Mouse (Mus musculus) right cerebral cortex, postnatal 10 days (tissue): ENCODE measurements at regions not wholly inside any gene's neighbourhood (a gene's known extent, or its start where the extent isn't known, plus 50 kb on each side); places are given as distances from the start of the nearest gene placed in this dataset.
"Not testable (repeated sequence)": the region's sequence is repeated elsewhere in the genome, so short reads cannot be mapped to it uniquely, and the experiment has no call there.

Source experiments
- DNase-seq, 2 experiments: peaks; one replicate each; pipeline ENCODE4 v3.0.0; 2021; ENCODE audit warnings: low spot score in 2 of 2

DNA sequence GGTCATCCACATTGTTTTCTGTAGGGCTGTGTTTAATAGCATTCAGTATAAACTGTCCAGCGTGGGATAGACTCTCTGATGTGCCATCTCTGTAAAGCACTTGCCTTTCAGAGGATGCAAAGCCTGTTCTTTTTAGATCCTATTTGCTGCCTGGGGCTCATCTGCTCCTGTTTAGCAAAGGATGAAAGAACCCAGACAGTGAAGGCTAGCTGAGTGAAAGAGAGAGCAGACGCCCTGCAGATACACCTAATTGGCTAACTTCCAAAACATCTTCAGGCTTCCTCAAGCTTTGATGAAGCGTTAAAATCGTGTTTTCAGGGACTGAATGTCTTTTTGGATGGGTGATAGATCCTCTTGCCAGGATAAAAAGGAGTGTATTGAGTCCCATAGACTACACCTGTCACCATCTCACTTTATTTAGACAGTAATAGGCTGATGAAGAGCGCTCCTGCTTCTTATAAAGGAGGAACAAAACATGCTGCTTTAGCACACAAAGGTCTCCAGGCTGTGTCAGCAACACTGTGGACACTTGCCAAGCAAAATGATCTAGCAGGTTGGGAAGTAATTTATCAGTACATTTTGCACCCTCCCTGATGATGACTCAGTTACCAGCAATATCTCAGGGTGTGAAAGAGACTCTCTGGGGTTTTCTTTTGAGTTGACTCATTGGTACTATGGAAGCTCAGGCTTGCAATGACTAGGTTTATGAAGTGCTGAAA is 4717.3 kb downstream of the 9330182O14Rik start:
- no peak for DNase-seq

DNA sequence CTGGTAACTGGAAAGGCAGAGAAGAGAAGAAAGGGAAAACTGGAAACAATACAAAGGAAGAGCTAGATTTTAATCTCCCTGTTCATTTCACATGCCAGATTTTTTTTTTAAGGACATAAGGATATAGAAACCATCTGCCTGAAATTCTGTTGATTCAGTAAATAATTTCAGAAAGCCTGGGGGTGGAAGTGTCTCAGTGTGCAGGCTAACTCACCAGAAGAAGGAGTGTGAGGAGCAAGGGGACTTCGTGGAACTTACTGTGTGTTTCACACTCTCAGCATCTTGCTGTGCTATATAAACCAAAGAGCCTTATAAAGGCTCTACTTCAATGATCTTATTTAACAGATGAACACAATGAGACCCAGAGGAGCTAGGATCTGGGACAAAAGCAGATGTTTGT is 4722.9 kb downstream of the 9330182O14Rik start:
- DNase-seq: no peak

DNA sequence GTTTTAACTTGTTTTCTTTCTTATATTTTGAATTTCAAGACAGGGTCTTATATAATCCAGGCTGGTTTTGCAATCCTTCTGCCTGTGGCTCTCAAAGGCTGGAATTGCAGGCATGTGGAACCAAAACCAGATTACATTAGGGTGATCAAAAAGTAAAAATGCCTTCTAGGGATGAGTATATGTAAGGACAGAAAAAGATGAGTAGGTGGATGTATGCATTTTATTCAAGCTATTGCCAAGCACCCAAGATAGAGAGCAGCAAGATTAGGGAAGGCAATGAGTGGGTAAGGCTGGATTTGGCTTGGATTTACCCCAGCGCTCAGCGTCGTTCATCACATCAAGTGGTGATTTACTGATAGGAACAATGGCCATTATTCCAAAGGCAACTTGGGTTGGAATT is 4725.2 kb downstream of the 9330182O14Rik start:
- DNase-seq: no peak

DNA sequence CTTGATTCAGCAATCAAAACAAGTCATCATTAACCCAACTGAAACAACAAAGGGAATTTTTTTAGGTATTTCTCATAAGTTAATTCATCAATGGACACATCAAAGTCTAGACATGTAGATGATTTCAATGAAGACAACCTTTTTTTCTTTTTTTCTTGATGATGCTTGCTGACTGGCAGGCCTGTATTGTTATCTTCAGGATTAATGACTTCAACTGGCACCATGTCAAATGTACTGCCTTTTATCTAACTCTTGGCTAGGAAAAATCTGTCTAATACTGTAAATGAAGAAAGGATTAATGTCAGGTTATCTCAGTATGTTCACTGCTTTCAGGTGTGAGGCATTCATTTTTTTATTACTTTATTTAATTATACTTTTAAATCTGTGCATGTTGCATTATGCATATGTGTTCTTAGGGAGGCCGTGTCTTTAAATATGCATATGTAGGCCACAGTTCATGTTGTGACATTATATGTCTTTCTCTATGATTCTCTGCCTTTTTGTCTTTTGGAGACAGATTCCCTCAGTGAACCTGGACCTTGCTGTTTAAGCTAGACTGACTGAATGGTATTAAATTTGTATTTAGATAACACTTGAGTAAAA is 4726.1 kb downstream of the 9330182O14Rik start:
- no peak for DNase-seq

DNA sequence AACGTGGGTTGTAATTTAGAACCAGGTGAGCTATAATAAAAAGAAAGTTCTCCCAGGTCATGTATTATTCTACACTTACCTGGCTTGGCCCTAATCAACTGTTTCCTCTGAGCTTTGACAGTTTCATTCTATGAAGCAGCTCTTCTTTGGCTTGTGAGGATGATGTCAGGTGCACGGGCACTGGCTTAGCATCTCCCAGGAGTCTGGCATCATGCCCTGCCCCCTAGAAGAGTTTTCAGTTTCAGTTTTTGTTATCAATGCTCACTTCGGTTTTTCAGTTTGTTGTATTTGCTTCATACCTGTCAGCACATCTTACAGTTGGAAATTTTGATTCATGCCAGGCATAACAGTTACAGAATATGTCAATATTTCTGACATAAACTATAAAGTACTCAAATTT is 4734.4 kb downstream of the 9330182O14Rik start:
- no peak for DNase-seq

DNA sequence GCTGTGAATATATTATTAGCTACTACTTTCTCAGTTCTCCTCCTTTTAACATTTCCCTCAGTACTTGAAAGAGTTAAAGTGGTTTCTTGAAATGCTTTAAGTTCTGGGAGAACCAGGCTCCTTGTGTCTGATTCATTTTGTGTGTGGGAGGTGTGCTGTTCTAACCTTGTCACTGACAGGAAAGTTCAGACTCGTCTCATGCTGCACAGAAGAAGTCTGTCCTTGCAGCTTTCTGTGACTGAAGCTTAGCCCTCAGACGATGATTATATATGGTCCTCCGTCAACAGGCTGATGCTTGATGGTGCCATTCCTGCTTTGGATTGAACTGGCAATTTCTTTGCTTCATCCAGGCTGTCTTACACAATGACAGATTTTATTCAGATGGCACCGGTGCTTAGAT is 4734.9 kb downstream of the 9330182O14Rik start:
- DNase-seq: no peak

DNA sequence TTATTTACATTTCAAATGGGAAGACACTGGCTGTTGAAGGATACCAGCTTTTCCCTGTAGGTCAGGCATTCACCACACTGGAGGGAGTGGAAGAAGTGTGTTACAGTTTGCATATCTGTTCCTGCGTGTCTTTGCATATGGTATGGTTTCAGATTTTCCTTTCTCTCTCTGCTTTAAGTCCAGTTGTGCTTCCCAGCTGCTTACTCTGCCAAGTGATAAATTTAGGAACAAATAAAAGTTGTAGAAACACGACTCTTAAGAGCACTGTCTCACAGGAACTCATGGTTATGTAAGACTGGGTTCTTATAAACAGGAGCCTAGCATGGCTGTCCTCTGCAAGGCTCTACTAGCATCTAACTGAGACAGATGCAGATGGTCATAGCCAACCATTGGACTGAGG is 4735.5 kb downstream of the 9330182O14Rik start:
- no peak for DNase-seq

DNA sequence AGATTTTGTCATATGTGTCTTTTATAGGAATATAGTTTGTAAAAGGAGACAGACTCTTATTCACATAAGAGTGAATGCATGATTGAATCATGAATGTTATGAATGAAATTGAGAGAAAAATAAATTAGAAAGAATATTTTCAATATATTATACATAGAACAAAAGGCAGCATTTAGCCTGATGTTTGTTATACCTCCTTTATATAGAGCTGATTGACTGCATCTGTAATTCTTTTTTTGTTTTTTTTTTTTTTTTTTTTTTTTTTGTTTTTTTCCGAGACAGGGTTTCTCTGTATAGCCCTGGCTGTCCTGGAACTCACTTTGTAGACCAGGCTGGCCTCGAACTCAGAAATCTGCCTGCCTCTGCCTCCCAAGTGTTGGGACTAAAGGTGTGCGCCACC is 4736.8 kb downstream of the 9330182O14Rik start:
- not testable (repeated sequence) for DNase-seq

DNA sequence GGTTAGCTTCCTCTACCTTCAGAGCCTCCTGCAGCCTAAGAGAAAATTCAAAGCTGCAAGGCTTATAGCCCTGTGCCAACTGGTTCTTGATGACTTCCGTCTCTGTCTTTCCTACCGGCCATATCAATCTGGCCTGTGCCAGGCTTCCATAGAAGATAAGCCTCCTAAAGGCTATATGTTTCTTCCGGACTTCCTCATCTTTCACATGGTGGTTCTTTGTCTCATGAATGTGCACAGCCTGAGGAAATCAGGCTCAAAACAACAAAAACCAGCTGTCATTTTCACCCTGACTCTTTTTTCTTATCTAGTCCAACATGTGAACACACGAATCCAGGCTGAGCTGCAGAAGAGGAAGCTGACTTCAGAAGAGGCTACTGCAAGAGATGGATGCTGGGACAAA is 4748.1 kb downstream of the 9330182O14Rik start:
- DNase-seq: no peak

DNA sequence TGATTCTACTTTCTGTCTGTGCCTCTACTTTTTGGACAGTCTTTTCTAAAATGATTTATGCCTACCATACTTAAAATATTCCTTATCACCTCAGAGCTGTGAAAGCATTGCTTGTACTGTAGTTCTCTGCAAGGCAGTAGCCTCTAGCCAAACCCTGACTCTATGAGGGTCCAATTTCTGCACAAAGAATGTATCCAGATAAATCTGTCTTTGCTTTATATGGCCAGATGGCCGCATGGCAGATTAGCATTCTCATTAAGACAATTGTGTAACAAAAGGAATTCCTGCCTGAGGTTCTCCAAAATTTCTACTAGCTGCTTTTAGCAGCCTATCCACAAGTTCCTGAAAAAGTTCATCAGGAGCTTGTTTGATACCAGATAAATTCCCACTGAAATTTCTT is 4757.4 kb downstream of the 9330182O14Rik start:
- DNase-seq: no peak

DNA sequence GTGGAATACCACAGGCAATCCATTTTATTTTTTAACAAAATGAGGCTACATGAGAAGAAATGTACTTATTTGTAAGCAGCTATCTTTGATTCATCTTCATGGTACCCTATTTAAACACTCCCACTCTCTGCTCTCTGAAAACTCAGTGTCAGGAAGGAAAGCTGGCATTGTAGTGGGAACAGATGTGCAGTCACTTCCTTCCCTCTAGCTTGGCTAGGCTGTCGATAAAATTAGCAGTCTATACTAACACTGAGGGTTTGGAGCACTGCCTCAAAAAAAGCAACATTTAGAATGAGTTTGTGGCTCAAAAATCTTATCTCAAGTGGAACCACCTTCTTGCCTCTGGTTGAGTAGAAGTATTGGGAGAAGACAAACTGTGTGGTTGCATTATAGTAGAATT is 4762.1 kb downstream of the 9330182O14Rik start:
- peak; percentile 55 to 78 for DNase-seq

DNA sequence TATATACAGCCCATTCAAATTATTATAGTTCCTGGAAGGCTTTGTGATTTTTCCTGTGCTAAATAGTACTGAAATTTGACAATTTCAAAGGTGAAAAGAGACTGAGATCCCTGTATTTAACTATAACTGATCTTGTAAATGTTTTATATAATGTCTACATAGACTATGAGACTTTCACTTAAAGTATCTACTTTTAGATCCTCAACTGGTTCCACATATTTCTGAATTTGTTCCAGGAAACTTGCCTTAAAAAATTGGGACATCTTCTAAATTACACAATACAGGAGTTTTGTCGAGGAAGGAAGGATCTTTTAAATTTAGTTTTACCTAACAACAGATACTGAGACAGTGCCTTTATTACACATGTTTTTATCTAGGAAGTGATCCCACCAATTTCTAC is 4763.4 kb downstream of the 9330182O14Rik start:
- no peak for DNase-seq

DNA sequence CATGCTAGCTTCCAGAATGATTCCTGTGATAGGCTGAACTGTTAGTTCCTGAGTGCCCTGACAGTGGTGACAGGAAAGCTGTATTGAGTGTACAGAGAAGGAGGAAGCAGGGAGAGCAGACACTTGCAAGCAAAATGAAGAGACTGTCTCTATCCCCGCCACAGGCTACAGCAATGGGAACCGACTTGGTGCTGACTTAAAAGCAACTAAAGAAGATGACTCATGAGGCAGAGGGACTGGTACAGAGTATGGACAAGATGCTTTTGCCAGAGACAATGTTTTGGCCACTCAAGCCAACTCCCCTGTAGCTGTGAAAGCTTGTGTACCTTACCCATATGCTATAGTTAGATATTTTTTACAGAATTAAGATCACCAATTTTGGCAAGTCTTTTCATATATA is 4773.0 kb downstream of the 9330182O14Rik start:
- no peak for DNase-seq

DNA sequence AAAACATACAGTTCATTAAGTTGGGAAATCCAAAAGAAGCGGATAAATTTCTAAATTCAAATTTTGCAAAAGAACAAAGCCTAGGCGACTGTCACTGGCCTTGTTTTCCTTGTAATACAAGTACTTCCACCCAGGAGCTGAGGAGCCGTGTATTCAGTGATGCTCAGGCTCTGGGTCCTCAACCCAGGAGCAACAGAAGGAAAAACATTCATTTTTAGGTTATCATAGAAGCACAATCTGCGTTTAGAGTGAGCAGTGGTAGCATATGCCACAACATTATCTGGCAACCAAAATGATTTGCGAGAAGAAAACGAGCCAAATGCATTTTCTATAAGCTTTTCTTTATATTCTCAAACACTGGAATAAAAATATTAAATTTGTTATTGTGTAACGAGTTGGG is 4779.3 kb downstream of the 9330182O14Rik start:
- no peak for DNase-seq

DNA sequence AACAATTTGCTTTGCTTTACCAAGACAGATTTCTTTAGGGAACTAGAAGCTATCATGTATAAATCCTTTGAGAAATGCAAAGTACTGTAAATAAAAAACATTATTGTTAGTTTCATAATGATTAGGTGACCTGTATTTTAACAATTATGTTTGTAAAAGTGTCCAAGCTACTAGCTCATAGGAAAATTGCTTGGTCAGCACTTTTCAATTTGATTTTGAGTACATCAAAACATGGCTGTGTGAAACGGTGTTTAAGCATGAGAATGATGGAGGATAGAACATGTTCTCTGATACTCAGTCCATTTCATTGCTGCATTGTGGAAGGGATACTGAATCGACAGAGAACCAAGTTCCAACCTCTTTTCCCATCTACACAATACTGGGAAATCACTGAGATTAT is 4780.8 kb downstream of the 9330182O14Rik start:
- DNase-seq: no peak

DNA sequence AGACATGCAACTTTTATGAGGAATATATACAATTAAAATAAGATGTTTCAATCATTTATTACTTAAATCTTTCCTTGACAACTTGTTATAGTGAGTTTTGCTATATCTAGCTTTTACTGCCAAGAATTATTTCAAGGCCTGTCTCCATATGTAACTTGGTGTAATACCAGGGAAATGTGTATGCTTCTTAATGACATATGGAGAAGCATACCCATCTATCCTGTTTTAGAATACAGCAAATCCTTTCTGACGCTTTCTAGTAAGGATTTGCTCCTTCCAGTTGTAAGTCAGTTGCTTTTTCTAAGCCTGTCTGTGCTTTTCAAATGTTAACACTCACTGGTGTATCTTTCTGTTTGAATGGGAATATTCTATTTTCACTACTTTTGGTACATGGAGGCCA is 4782.3 kb downstream of the 9330182O14Rik start:
- DNase-seq: no peak

DNA sequence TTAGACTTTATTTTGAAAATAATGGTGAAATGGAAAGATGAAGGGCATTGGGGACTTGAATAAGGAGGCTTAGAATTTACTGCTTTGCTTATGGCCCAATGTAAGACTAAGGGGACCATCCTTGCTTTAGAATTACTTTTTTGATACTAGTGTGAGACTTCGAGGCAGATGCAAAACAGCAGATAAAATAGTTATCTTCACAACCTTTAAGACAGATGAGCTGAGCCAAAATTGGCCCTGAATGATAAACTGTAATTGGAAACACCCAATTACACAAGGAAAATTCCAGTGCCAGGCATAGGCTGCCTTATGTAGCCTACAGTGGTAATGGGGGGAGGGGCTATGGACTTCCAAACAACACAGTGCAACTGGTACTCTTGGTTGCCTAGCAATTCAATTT is 4790.5 kb downstream of the 9330182O14Rik start:
- no peak for DNase-seq

DNA sequence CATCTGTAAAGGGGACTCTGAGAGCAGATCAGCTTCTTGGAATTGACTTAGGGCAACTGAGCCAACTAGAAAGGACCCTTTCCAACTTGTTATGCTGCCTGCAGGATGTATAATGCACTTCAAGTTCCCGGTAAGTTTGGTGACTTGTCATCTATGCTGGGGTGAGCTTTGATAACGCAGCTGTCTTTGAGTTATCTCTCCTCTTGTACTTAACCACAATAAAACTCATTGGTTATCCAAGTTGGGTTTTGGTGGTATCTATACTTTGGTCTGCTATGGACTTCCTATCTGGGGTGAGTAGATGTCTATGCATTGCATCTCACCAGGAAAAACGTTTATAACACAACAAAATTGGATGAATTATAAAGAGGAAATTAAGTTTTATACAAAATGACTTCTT is 4792.9 kb downstream of the 9330182O14Rik start:
- DNase-seq: no peak

DNA sequence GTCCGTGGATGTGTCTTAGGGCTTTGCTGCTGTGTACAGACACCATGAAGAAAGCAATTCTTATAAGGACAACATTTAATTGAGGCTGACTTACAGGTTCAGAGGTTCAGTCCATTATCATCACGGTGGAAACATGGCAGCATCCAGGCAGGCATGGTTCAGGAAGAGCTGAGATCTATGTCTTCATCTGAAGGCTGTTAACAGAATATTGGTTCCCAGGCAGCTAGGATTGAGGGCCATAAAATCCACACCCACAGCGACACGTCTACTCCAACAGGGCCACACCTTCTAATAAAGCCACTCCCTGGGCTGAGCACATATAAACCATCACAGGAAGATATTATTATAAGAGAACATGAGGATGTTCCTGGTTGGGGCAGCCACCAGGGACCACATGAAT is 4814.5 kb downstream of the 9330182O14Rik start:
- DNase-seq: no peak

DNA sequence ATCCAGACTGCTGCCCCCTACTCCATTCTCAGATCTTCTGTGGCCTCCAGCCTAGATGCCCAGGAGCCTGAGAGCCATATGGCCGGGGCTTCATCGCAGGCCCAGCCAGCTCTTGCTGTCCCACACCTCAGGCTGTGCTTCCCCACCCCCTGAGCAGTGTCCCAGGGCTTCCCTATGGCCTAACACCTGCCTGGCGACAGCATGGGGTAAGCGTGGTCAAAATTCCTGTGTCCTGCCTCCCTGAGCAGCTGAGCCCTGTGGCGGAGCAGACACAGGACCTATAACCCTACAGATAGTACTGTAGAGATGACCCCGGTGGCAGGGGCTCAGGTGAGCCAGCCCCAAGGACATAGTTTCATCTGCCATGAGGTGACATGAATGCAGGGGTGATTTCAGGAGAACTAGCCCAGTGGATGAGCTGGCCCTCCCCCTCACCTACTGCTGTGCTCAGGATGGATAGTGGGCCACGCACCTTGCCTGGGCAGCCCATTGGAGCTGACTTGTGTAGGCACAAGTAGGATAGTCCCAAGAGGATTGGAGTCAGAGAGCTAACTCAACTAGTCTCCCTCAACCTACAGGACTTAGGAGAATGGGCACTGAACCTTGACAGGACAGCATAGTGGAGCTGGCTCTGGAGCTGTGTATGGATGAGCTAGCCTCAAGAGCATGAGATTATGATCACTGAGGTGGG is 4816.9 kb downstream of the 9330182O14Rik start:
- no peak for DNase-seq
